Mouse (Mus musculus) erythroblast, embryonic 14.5 days (primary cell): Measurements from ENCODE around the gene Syne2.

Source experiments
- GATA1 ChIP-seq: IDR thresholded peaks from 2 replicates; pipeline ENCODE4 v1.6.1; 2012; ENCODE audit warnings: low read length, inconsistent platforms, mixed read lengths
- TAL1 ChIP-seq: IDR thresholded peaks from 3 replicates; pipeline ENCODE4 v1.6.1; 2012; ENCODE audit warnings: low read length, inconsistent platforms, mixed read lengths

GRCm38 (mm10) chr12:76015489-76015888 lies 197.6 kb downstream of the Syne2 start:
- no peak for TF ChIP-seq GATA1
- TF ChIP-seq TAL1: no peak
